9 mouse cellular contexts compared by ENCODE assay signal in genomic region chr4:10896859-10897258, GRCm38 (mm10). TPM values are rescaled to one million over a fixed set of nuclear protein-coding genes. Genes with fewer than 3 reads are reported as not detected.
A peak's percentile ranks its signal among the peaks of the same experiment; 100 is the strongest.
DNase-seq lines count a peak whose midpoint lies in the region; ATAC-seq and TF ChIP-seq lines count a peak whose summit lies in the region.
"Had no signal": no experiment of that assay in that cellular context is flagged by ENCODE, and none has a peak within 500 bp of the region (broad histone marks: within the 10 kb centered on the region; RNA-seq: fewer than 3 reads in every experiment).

No protein-coding gene starts in this region.

- ATAC-seq in kidney, embryonic 15.5 days (replicated peaks; ENCODE audit: low FRiP score): peak; percentile 80; the same call in 1 of the 2 replicates
- ATAC-seq in forebrain, postnatal 0 days: peak; percentile 94
- ATAC-seq in midbrain, embryonic 13.5 days: peak; percentile 65

- no peaks in the 10 kb centered on the region for H3K27me3 ChIP-seq in kidney, embryonic 15.5 days
- no peaks in the 10 kb centered on the region for H3K27me3 ChIP-seq in MEL (ENCODE audit: control insufficient read depth in 1 of 2, insufficient read depth in 2 of 2, low read length in 2 of 2)
- no peaks in the 10 kb centered on the region for H3K27me3 ChIP-seq in forebrain, postnatal 0 days (ENCODE audit: insufficient read depth, low read length)
- H3K27me3 ChIP-seq in midbrain, embryonic 13.5 days: no peaks in the 10 kb centered on the region
- H3K27me3 ChIP-seq: limb, embryonic 15.5 days had no signal

- no peak for DNase-seq in kidney, postnatal 4 days
- DNase-seq in MEL (ENCODE audit: low read depth, low spot score): peak; percentile 72
- peak; percentile 74 for DNase-seq in forebrain, postnatal 0 days
- DNase-seq in layer of hippocampus, adult 8-10 months (ENCODE audit: low spot score in 2 of 2): no peak
- DNase-seq in kidney, postnatal 10 days: no peak
- DNase-seq in left cerebral cortex, postnatal 4 days: no peak

- peaks cover 43% of the 10 kb centered on the region for H3K36me3 ChIP-seq in kidney, embryonic 15.5 days
- H3K36me3 ChIP-seq in MEL (ENCODE audit: control insufficient read depth in 1 of 2, insufficient read depth in 2 of 2, low read length in 2 of 2): no peaks in the 10 kb centered on the region; a peak in 1 of 4 replicates
- H3K36me3 ChIP-seq in forebrain, postnatal 0 days (ENCODE audit: insufficient read depth): peaks cover 18% of the 10 kb centered on the region
- peaks cover 41% of the 10 kb centered on the region for H3K36me3 ChIP-seq in midbrain, embryonic 13.5 days

- TF ChIP-seq EP300 in MEL (IDR thresholded peaks at IDR 0.05; ENCODE audit: low read depth in 1 of 2, low read length in 2 of 2): no peak

- TF ChIP-seq RAD21 in MEL (IDR thresholded peaks at IDR 0.05; ENCODE audit: low read depth, low read length): peak; percentile 53

- no peaks in the 10 kb centered on the region for H3K4me1 ChIP-seq in kidney, embryonic 15.5 days
- no peaks in the 10 kb centered on the region for H3K4me1 ChIP-seq in MEL (ENCODE audit: control insufficient read depth in 1 of 2, insufficient read depth in 2 of 2, low read length in 2 of 2)
- no peaks in the 10 kb centered on the region for H3K4me1 ChIP-seq in forebrain, postnatal 0 days (ENCODE audit: insufficient read depth)
- H3K4me1 ChIP-seq in midbrain, embryonic 13.5 days (replicated peaks): no peaks in the 10 kb centered on the region
- H3K4me1 ChIP-seq: limb, embryonic 15.5 days had no signal

- no peak for TF ChIP-seq POLR2A in MEL (IDR thresholded peaks at IDR 0.05; ENCODE audit: control insufficient read depth in 1 of 2, insufficient read depth in 1 of 2, low read depth in 1 of 2, low read length in 2 of 2, poor library complexity in 1 of 2)

- H3K79me2 ChIP-seq in MEL (ENCODE audit: control insufficient read depth, insufficient read depth, low read length, poor library complexity): no peaks in the 10 kb centered on the region

- no peak overlapping the region for H3K27ac ChIP-seq in kidney, embryonic 15.5 days
- no peak overlapping the region for H3K27ac ChIP-seq in MEL (ENCODE audit: control insufficient read depth, low read depth, low read length)
- H3K27ac ChIP-seq in forebrain, postnatal 0 days (ENCODE audit: low read depth, low read length): no peak overlapping the region
- H3K27ac ChIP-seq in midbrain, embryonic 13.5 days: no peak overlapping the region
- H3K27ac ChIP-seq: limb, embryonic 15.5 days had no signal

- TF ChIP-seq CTCF in MEL (IDR thresholded peaks at IDR 0.05 in 2 of 3, conservative IDR thresholded peaks at IDR 0.05 in 1 of 3; ENCODE audit: control insufficient read depth in 1 of 3, insufficient read depth in 1 of 3, low read depth in 2 of 3, low read length in 3 of 3, poor library complexity in 1 of 3, severe bottlenecking in 1 of 3): peak; percentile 36 to 81 (median 68)
- peak; percentile 79 for TF ChIP-seq CTCF in forebrain, postnatal 0 days (IDR thresholded peaks at IDR 0.05; ENCODE audit: low read depth)

- no peak overlapping the region for H3K4me3 ChIP-seq in kidney, embryonic 15.5 days (replicated peaks)
- no peak overlapping the region for H3K4me3 ChIP-seq in MEL (ENCODE audit: control insufficient read depth in 1 of 2, insufficient read depth in 1 of 2, low read depth in 2 of 2, low read length in 2 of 2)
- H3K4me3 ChIP-seq in forebrain, postnatal 0 days (ENCODE audit: low read depth, low read length): no peak overlapping the region
- no peak overlapping the region for H3K4me3 ChIP-seq in midbrain, embryonic 13.5 days (replicated peaks)
- H3K4me3 ChIP-seq: limb, embryonic 15.5 days had no signal

- H3K9me3 ChIP-seq in kidney, embryonic 15.5 days (replicated peaks): no peaks in the 10 kb centered on the region
- no peaks in the 10 kb centered on the region for H3K9me3 ChIP-seq in MEL (replicated peaks; ENCODE audit: insufficient read depth, low read length)
- no peaks in the 10 kb centered on the region for H3K9me3 ChIP-seq in forebrain, postnatal 0 days (ENCODE audit: low read length)
- H3K9me3 ChIP-seq in midbrain, embryonic 13.5 days: no peaks in the 10 kb centered on the region
- H3K9me3 ChIP-seq: limb, embryonic 15.5 days had no signal

- intact Hi-C loops in left cerebral cortex, postnatal 4 days (cut with DNase I): loop anchor here (5.0 kb wide), 1 partner anchor 285 kb away; no protein-coding TSS in a partner anchor

- H3K9ac ChIP-seq in kidney, embryonic 15.5 days: no peak overlapping the region
- H3K9ac ChIP-seq in MEL (ENCODE audit: control insufficient read depth, low read depth, low read length, poor library complexity, severe bottlenecking): no peak overlapping the region
- H3K9ac ChIP-seq in forebrain, postnatal 0 days: no peak overlapping the region
- no peak overlapping the region for H3K9ac ChIP-seq in midbrain, embryonic 13.5 days (replicated peaks)
- H3K9ac ChIP-seq: limb, embryonic 15.5 days had no signal

- no peak overlapping the region for H3K4me2 ChIP-seq in kidney, embryonic 15.5 days
- H3K4me2 ChIP-seq in forebrain, postnatal 0 days (ENCODE audit: low read depth): no peak overlapping the region
- no peak overlapping the region for H3K4me2 ChIP-seq in midbrain, embryonic 13.5 days (replicated peaks)
- H3K4me2 ChIP-seq: limb, embryonic 15.5 days had no signal

TF ChIP-seq in MEL, 35 proteins besides CTCF, POLR2A, EP300 and RAD21:
- TF ChIP-seq POLR2AphosphoS5 (IDR thresholded peaks at IDR 0.05; ENCODE audit: borderline replicate concordance, low read depth, low read length) (no peak), CHD1 (IDR thresholded peaks at IDR 0.05; ENCODE audit: low read depth, low read length) (no peak), SMC3 (IDR thresholded peaks at IDR 0.05; ENCODE audit: low read depth, low read length) (peak; percentile 78), ZC3H11A (IDR thresholded peaks at IDR 0.05; ENCODE audit: low read depth, low read length) (peak; percentile 44), KAT2A (conservative IDR thresholded peaks at IDR 0.05; ENCODE audit: low read depth, low read length) (no peak)

RNA-seq across cellular contexts. Expression of gene 2610301B20Rik, which starts 22.6 kb away (rescaled TPM):
- 26.4 and 27.9 TPM in 2 replicates for polyA plus RNA-seq in kidney, embryonic 15.5 days (2015; fragmentation: Nextera tagmentation; extraction: Ambion mirVana)
- total RNA-seq in MEL (2012; rRNA removed): 12.6 and 13.3 TPM in 2 replicates
- polyA plus RNA-seq in MEL (2012; ENCODE audit: insufficient read depth in 1 of 2, insufficient read length in 2 of 2, low read depth in 1 of 2, low replicate concordance in 2 of 2, missing spikeins in 1 of 2): 10 to 100 TPM in 1 of 2 experiments, not detected in 1; 15.7 TPM
- total RNA-seq in forebrain, postnatal 0 days (2014; rRNA removed): 33.9 and 35.5 TPM in 2 replicates
- polyA plus RNA-seq in forebrain, postnatal 0 days (2015; fragmentation: Nextera tagmentation; extraction: Ambion mirVana): 33.1 and 39.0 TPM in 2 replicates
- polyA plus RNA-seq in midbrain, embryonic 13.5 days (2015; fragmentation: Nextera tagmentation; extraction: Ambion mirVana): 49.7 and 51.4 TPM in 2 replicates
- total RNA-seq in layer of hippocampus, adult 8-10 months (2022): 10 to 100 TPM; 33.5 to 43.6 (median 36.3) TPM
- total RNA-seq in left cerebral cortex, postnatal 4 days (2021): 10 to 100 TPM; 18.4 to 21.0 TPM

Comparison
In these comparisons a context has a peak if more than half of its experiments do, and no peak if none do; other contexts are left out.
1. DNase-seq: peak in MEL (single experiment) and forebrain, postnatal 0 days (single experiment); none in kidney, postnatal 4 days (0 of 2), layer of hippocampus, adult 8-10 months (0 of 2), kidney, postnatal 10 days (single experiment) and left cerebral cortex, postnatal 4 days (single experiment).
2. Peak in every context shown above with its lines, with median percentiles within 50 percentile points of each other: ATAC-seq.